ENCODE assay signal across 17 mouse cellular contexts in genomic region chr10:77468675-77469074, GRCm38 (mm10). TPM values are rescaled to one million over a fixed set of nuclear protein-coding genes. Genes with fewer than 3 reads are reported as not detected.
DNase-seq lines count a peak whose midpoint lies in the region; ATAC-seq and TF ChIP-seq lines count a peak whose summit lies in the region.
"Had no signal": no experiment of that assay in that cellular context is flagged by ENCODE, and none has a peak within 500 bp of the region (broad histone marks: within the 10 kb centered on the region; RNA-seq: fewer than 3 reads in every experiment).

No protein-coding gene starts in this region.

- no peaks in the 10 kb centered on the region for H3K36me3 ChIP-seq in heart, embryonic 15.5 days
- no peaks in the 10 kb centered on the region for H3K36me3 ChIP-seq in kidney, postnatal 0 days (ENCODE audit: insufficient read depth, low read length)
- H3K36me3 ChIP-seq: hindbrain, embryonic 15.5 days had no signal

- H3K27ac ChIP-seq in gastrocnemius, adult 2 months: peak overlapping the region; percentile 31
- peak overlapping the region; percentile 33 for H3K27ac ChIP-seq in heart, embryonic 15.5 days
- peak overlapping the region; percentile 68 for H3K27ac ChIP-seq in kidney, postnatal 0 days
- H3K27ac ChIP-seq in brown adipose tissue, adult 24 weeks (replicated peaks; ENCODE audit: low read depth, low read length): peak overlapping the region; percentile 73
- H3K27ac ChIP-seq: hindbrain, embryonic 15.5 days had no signal

- H3K27me3 ChIP-seq in heart, embryonic 15.5 days: no peaks in the 10 kb centered on the region
- H3K27me3 ChIP-seq in kidney, postnatal 0 days (ENCODE audit: insufficient read depth, low read length): no peaks in the 10 kb centered on the region
- H3K27me3 ChIP-seq: hindbrain, embryonic 15.5 days had no signal

- ATAC-seq in heart, embryonic 15.5 days (replicated peaks; ENCODE audit: insufficient number of reproducible peaks, insufficient read depth, low FRiP score, low read depth): no peak
- no peak for ATAC-seq in kidney, postnatal 0 days (replicated peaks; ENCODE audit: low FRiP score, low read depth)
- ATAC-seq: forebrain, embryonic 14.5 days; intestine, embryonic 16.5 days had no signal

- H3K4me2 ChIP-seq in heart, embryonic 15.5 days: no peak overlapping the region
- H3K4me2 ChIP-seq in kidney, postnatal 0 days (ENCODE audit: low read length): no peak overlapping the region
- H3K4me2 ChIP-seq: hindbrain, embryonic 15.5 days had no signal

- no peak for DNase-seq in gastrocnemius, adult 2 months
- no peak for DNase-seq in gastrocnemius, postnatal 10 days
- DNase-seq in heart, postnatal 36 days: no peak
- no peak for DNase-seq in kidney, postnatal 0 days (ENCODE audit: low spot score)
- no peak for DNase-seq in kidney, postnatal 14 days
- no peak for DNase-seq in adrenal gland, postnatal 14 days
- DNase-seq: adrenal gland, postnatal 10 days; cerebellum, adult 18-20 months; cerebellum, adult 9-11 months; cerebellum, postnatal 36 days; gastrocnemius, postnatal 14 days; kidney, adult 8-10 months had no signal

- peaks cover 56% of the 10 kb centered on the region for H3K4me1 ChIP-seq in heart, embryonic 15.5 days (replicated peaks)
- H3K4me1 ChIP-seq in kidney, postnatal 0 days (replicated peaks; ENCODE audit: insufficient read depth, low read length): no peaks in the 10 kb centered on the region
- peaks cover 15% of the 10 kb centered on the region for H3K4me1 ChIP-seq in brown adipose tissue, adult 24 weeks (ENCODE audit: control insufficient read depth, insufficient read depth, insufficient read length, low read length)

- no peak overlapping the region for H3K4me3 ChIP-seq in gastrocnemius, adult 2 months
- no peak overlapping the region for H3K4me3 ChIP-seq in heart, embryonic 15.5 days
- H3K4me3 ChIP-seq in kidney, postnatal 0 days (replicated peaks; ENCODE audit: low read depth, low read length): no peak overlapping the region
- no peak overlapping the region for H3K4me3 ChIP-seq in brown adipose tissue, adult 24 weeks (ENCODE audit: insufficient read depth, low read depth, low read length)
- H3K4me3 ChIP-seq: hindbrain, embryonic 15.5 days had no signal

- intact Hi-C loops in gastrocnemius, adult 2 months (cut with DNase I): no loop called here
- intact Hi-C loops in heart, postnatal 36 days (cut with DNase I): no loop called here

- H3K9me3 ChIP-seq in heart, embryonic 15.5 days (replicated peaks): no peaks in the 10 kb centered on the region
- no peaks in the 10 kb centered on the region for H3K9me3 ChIP-seq in kidney, postnatal 0 days (replicated peaks; ENCODE audit: low read length)
- H3K9me3 ChIP-seq: hindbrain, embryonic 15.5 days had no signal

- no peak for TF ChIP-seq CTCF in gastrocnemius, adult 2 months (IDR thresholded peaks at IDR 0.05)
- TF ChIP-seq CTCF in kidney, postnatal 0 days (IDR thresholded peaks at IDR 0.05; ENCODE audit: low read depth): no peak

- no peak overlapping the region for H3K9ac ChIP-seq in heart, embryonic 15.5 days
- H3K9ac ChIP-seq in kidney, postnatal 0 days (ENCODE audit: low read depth, low read length): no peak overlapping the region
- H3K9ac ChIP-seq: hindbrain, embryonic 15.5 days had no signal

- WGBS in heart, embryonic 15.5 days: 69% methylated on average over 4 of the region's 4 CpGs
- WGBS in kidney, postnatal 0 days: 60% methylated on average over 4 of the region's 4 CpGs

RNA-seq across cellular contexts. Expression of gene Fam207a, which starts 46.9 kb away (rescaled TPM):
- total RNA-seq in gastrocnemius, adult 2 months (2021): 1 to 10 TPM; 5.4 to 8.4 TPM
- 10 to 100 TPM in 1 of 2 experiments, 1 to 10 TPM in 1; 9.9 to 10.4 TPM for total RNA-seq in gastrocnemius, postnatal 10 days (2021)
- 21.3 and 28.1 TPM in 2 replicates for polyA plus RNA-seq in heart, embryonic 15.5 days (2015; fragmentation: Nextera tagmentation; extraction: Ambion mirVana)
- 10 to 100 TPM in 1 of 2 experiments, 1 to 10 TPM in 1; 9.8 to 10.5 TPM for total RNA-seq in heart, postnatal 36 days (2021)
- 32.7 and 34.1 TPM in 2 replicates for polyA plus RNA-seq in kidney, postnatal 0 days (2015; fragmentation: Nextera tagmentation; extraction: Ambion mirVana)
- polyA plus RNA-seq in brown adipose tissue, adult 24 weeks (2012; ENCODE audit: insufficient read depth, insufficient read length, missing spikeins): 5.4 and 11.1 TPM in 2 replicates
- 21.6 and 27.2 TPM in 2 replicates for total RNA-seq in adrenal gland, postnatal 14 days (2021)

RNA-seq across cellular contexts. Expression of gene Adarb1, which starts 50.6 kb away (rescaled TPM):
- 1 to 10 TPM; 6.6 to 8.9 TPM for total RNA-seq in gastrocnemius, adult 2 months (2021)
- total RNA-seq in gastrocnemius, postnatal 10 days (2021): 1 to 10 TPM; 7.5 to 9.2 TPM
- 14.0 and 14.8 TPM in 2 replicates for polyA plus RNA-seq in heart, embryonic 15.5 days (2015; fragmentation: Nextera tagmentation; extraction: Ambion mirVana)
- 10 to 100 TPM; 16.9 to 22.0 TPM for total RNA-seq in heart, postnatal 36 days (2021)
- 4.6 TPM in 2 replicates for polyA plus RNA-seq in kidney, postnatal 0 days (2015; fragmentation: Nextera tagmentation; extraction: Ambion mirVana)
- 4.0 and 4.4 TPM in 2 replicates for polyA plus RNA-seq in brown adipose tissue, adult 24 weeks (2012; ENCODE audit: insufficient read depth, insufficient read length, missing spikeins)
- 21.9 and 28.4 TPM in 2 replicates for total RNA-seq in adrenal gland, postnatal 14 days (2021)
